Mouse (Mus musculus) spleen, postnatal 10 days (tissue): ENCODE measurements around the gene E4f1.

Experiments
- DNase-seq, 2 experiments: peaks; one replicate each; pipeline ENCODE4 v3.0.0; 2021 to 2022; ENCODE audit warnings: low spot score in 2 of 2

E4f1 gene

DNA sequence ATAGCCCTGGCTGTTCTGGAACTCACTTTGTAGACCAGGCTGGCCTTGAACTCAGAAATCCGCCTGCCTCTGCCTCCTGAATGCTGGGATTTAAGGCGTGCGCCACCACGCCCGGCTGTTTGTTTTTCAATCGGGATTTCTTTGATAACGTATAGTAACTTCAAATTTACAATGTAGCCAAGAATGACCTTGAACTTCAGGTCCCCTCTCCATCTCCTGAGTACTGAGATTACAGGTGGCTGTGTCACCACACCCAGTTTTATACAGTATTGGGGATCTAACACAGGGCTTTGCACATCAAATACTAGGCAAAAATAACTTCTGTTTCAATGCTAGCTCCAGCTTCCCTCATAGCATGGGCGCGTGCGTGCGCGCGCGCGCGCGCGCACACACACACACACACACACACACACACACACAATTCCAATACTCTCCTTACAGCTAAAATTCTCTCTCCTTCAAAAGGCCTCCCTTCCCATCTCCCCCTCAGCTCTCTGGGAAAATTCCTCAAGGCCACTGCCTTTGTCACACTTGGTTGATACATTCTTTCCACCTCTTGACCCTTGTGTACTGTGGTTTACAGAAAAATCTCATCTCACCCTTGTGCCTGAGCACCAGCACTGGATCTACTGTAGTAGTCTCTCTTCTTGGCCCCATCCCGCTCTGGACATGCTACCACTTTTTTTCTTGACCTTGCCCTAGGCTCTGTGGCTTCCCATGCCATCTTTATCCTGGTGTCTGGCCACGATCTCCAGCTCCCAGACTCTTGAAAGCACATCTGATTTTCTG is 11.1 kb upstream of the E4f1 start:
- no peak for DNase-seq

DNA sequence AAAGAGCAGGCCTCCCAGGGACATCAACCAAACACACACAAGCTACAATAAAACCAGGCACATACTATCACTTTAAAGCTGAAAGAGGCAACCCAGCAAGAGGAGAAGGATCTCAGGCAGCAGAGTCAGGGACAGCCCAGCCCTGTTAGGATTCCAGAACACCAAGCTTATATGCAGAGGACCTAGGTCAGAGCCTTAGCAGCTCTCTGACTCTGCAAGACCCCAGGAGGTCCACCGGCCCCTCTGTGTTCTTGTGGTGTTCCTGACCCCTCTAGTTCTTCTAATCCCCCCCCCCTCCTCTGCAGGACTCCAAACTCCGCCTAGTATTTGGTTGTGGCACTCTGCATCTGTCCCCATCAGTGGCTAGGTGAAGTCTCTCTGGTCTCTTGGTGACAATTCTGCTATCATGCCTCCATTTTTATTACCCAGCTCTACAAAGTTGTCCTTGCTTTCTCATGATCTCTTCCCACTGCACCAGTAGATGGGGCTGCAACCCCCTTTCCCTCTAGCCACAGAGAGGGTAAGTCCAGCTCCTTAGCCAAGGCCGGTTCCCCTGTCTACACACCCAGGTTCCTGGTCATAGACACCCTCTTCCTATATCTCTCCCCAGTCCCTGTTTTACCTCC is 10.2 kb upstream of the E4f1 start:
- DNase-seq = no peak

DNA sequence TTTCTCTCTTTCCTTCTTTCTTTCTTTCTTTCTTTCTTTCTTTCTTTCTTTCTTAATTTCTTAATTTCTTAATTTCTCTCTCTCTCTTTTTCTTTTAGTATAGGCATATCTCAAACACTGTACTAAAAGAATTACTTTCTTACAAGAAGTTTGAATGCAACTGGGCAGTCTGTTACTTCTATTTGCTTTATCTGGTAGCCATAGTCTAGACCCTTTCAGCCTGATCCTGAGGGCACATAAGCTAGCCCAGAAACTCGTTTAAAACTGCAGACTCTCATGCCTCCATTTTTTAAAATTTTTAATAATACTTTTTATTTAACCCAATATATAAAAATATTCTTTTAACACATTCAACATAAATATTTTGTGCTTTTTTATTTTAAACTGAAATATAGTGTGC is 9.3 kb upstream of the E4f1 start:
- no peak for DNase-seq

DNA sequence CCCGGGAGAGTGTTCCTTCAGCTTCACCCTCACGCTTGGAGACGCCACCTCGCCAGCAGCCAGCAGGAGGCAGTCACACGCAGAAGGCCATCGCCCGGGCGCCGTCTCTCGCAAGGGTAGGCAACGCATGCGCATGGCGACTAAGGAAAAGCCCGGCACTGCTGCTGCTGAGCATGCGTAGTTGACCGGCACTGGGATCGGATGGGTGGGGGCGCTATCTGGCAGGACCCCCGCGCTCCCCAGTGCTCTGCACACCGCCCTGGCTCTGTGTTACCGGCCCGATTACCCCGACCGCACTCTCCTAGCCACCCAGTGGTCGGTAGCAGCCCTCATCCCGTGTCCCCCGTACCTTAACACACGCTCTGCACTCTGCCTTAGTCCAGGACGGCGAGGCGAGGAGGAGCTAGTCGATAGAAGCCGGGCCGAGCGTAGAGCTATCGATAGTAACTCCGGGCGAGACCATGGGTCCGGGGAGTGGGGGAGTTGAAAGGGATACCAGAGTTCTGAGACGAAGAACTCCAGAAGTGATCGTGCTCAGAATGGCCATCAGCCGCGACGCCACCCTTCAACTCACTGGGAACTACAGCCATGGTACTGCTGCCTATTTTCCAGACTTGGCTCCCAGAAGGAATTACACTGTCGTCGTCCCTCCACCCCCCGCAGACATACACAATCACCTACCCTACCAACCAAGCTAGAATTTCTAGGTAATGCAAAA is 8.7 kb upstream of the E4f1 start, which contains the start of gene Mlst8:
Gene Mlst8, minus strand, starts transcription at position 416 of the 718 bp plus-strand sequence.
- DNase-seq = peak; percentile 99

- no peak for DNase-seq
Measured at GRCm38 (mm10) chr17:24477985-24478600, 8.0 kb upstream of the E4f1 start.

- no peak for DNase-seq
Measured at GRCm38 (mm10) chr17:24477053-24477984, 7.2 kb upstream of the E4f1 start.

DNA sequence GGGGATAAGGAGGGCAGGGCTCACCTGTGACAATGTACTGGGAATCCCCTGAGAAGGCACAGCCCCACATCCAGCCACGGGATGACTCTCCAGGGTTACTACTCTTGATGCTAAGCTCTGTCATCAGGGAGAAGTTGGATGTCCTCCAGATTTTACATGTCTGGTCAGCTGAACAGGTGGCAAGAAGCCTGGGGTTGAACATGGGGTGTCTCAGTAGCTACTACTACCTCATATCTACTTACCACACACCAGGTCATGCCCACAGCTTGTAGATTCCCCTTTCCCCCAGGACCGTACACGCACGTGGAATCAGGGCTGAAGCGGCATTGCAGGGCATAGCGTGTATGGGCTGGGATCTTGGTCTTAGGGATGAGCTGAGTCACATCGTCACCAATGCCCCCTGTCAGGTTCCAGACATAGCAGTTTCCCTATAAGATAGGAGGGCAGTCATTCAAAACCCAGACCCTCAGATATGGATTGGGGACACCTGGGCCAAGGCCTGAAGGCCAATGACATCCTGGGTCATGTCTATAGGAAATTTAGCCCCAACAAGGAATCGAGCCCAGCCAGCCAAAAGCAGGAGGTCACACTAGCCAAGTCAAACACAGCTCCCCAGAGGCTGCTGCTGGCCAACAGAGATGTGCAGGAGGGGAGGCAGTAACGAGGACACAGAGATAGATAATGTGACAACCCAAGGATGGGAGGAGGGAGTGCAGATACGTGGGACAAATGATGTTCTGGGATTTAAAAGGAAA is 6.1 kb upstream of the E4f1 start:
- no peak for DNase-seq

DNA sequence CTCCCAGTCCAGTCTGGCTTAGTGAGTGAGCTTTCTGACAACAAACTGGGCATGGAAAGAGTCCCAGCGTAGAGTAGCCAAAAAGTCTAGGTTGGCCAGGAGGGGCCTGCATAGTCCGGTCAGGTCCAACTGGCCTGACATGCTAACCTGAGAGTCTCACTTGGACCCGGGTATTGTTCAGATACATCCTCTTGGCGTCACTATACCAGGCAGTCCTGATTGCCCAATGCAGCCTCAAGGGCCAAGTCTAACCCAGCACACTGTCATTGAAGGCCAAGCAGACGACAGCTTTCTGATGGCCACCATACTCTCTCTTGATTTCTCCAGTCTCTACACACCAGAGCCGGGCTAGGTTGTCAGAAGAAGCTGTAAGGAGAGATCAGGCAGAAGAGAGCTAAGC is 5.5 kb upstream of the E4f1 start:
- no peak for DNase-seq

GRCm38 (mm10) chr17:24474557-24474956 is 4.4 kb upstream of the E4f1 start:
- DNase-seq = no peak

DNA sequence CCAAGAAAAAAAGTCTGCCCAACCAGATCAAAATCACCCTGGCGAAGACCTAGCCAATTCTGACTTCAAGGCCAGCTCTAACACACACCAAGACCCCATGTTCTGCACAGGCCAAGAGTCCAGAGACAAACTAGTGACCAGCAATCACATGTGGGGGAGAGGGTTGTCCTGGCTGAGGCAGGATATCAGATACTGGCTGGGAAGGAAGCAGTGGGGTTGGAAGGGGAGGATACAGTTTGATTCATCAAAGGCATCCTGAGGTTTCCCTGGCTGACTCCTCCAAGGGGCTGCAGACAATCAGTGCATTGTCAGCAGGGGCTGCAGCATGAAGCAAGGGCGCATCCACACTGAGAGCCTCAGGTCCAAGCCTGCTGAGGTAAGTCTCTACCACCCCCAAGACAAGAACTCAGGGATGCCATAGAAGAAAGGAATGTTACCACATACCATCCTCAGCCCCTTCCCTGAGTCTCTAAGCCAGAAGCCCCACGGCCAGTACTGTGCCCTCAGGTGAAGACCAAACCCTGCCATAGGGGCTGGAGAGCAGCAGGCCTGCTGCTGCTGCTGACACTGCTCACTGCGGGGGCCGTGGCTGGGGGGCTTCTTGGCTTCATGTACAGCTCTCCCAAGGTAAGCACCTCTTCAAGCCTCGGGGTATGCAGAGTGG is 3.6 kb upstream of the E4f1 start, which contains the start of gene Bricd5:
Gene Bricd5, plus strand, starts transcription at position 273 of the 664 bp plus-strand sequence.
- DNase-seq = no peak

DNA sequence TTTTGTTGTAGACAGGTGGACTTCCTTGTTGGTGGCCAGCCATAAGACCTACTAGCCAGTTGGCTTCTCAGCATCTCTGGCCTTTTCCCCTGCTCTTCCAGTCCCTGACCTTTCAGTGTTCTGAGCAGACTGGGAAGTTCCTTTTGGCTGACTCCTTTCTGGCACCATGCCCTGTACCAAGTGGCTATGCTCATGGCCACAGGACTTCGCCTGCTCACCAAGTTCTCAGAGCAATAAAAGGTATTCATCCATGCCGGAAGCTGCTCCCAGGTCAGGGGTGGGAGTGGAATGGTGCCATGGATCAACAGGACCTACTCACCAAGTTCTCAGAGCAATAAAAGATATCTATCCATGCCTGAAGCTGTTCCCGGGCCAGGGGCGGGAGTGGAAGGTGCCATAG is 2.4 kb upstream of the E4f1 start:
- peak in 1 of 2 experiments; percentile 36 for DNase-seq

- DNase-seq = peak in 1 of 2 experiments; percentile 57
Measured at GRCm38 (mm10) chr17:24470701-24471527, 801 bp upstream of the E4f1 start.

GRCm38 (mm10) chr17:24469336-24469909 is 690 bp downstream of the E4f1 start:
- no peak for DNase-seq

DNA sequence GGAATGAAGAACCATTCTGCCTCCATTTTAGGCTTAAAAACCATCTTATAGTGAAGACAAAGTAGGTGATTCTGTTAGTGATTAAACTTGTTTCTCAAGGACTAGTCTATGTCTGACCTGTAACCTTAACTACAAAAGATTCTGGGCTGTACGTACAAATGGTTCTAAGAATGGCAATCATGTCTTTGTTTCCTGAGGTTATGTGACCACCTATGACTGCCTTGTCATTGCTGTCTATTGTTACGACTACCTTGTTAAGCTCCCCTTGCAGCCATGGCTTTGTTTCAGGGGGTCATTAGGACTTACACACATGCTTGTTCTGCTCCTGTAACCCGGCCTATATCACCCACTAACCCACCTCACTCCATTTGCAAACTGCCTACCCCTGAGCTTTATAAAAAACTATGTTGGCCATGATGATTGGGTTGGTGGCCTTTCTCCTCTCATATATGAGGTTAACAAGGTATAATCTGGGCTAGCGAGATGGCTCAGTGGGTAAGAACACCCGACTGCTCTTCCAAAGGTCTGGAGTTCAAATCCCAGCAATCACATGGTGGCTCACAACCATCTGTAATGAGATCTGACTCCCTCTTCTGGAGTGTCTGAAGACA is 1.4 kb downstream of the E4f1 start:
- DNase-seq = no peak

- DNase-seq = no peak
Measured at GRCm38 (mm10) chr17:24463374-24464133, 6.6 kb downstream of the E4f1 start.

DNA sequence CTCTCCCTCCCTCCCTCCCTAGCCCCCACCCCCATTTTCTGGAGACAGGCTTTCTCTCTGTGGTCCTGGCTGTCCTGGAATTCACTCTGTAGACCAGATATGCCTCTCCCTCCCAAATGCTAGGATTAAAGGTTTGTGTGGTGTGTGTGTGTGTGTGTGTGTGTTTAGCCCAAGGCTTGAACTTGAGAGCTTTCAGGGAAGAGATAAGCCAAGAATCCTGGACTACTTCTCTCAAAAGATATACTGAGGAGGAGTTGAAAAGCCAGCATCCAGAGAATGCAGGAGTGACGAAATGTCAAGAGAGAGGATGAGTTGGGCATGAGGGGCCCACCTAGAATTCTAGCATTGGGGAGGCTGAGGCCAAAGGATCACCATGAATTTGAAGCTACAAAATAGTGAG is 7.2 kb downstream of the E4f1 start:
- no peak for DNase-seq

DNA sequence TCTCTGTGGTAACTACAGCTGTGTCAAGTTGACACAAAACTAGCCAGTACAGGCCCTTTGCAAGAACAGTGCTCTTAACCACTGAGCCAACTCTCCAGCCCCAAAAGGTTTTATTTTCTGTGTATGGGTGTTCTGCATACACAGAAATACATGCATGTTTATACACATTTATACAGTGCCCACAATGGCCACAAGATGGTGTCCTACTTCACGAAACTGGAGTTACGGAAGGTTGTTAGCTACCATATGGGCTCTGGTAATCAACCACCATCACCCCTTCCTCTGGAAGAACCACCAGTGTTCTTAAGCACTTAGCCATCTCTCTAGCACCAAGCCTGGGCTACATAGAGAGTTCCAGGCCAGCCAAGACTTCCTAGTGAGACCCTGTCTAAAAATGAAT is 8.5 kb downstream of the E4f1 start:
- peak in 1 of 2 experiments; percentile 62 for DNase-seq
